Mouse (Mus musculus): ENCODE data around the gene Atp6ap1l. TPM values are rescaled to one million over a fixed set of nuclear protein-coding genes. Genes with fewer than 3 reads are reported as not detected.

Gene Atp6ap1l
- polyA plus RNA-seq, 1 experiment from 2014 or later, result not detected

- Histone ChIP-seq H3K27ac (ENCODE audit: low read length) (no peak overlapping the region), H3K4me3 (ENCODE audit: low read depth, low read length) (no peak overlapping the region), H3K4me2 (replicated peaks; ENCODE audit: low read depth, low read length) (no peak overlapping the region), H3K9me3 (ENCODE audit: control insufficient read depth, low read depth, low read length) (no peaks in the 10 kb centered on the region), H3K4me1 (ENCODE audit: control insufficient read depth, insufficient read depth, low read length) (no peaks in the 10 kb centered on the region), H3K27me3 (ENCODE audit: control insufficient read depth, insufficient read depth, low read length) (no peaks in the 10 kb centered on the region), H3K36me3 (ENCODE audit: control insufficient read depth, insufficient read depth, low read length) (no peaks in the 10 kb centered on the region), H3K9ac (replicated peaks; ENCODE audit: low read depth, low read length) (no peak overlapping the region)
- ATAC-seq (ENCODE audit: insufficient number of reproducible peaks, insufficient read depth, low FRiP score, low read depth), result no peak
- 94% methylated on average over 12 of the region's 12 CpGs for WGBS
Observed at GRCm38 (mm10) chr13:90907376-90907775, 2.2 kb upstream of the Atp6ap1l start.

DNA sequence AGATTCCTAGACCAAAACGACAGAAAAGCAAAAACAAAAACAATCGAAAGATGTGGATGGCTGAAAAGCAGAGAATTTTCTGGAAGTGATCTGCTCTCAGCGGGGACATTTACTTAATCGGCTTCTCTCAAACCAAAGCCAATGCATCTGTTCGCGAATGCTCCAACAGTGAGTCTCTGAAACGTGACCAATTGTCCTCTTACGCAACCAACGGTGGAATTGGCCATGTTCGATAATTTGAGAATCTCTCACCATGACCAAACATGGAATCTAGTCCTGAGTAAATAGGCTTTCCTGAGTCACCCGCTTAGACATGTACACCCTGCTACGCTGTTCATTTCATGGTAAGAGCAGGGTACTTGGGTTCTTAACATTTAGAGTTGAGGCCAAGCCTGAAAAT lies 8.3 kb downstream of the Atp6ap1l start:
- WGBS, result 94% methylated on average over 12 of the region's 12 CpGs
- Histone ChIP-seq H3K9ac (replicated peaks; ENCODE audit: low read depth, low read length) (no peak overlapping the region), H3K9me3 (ENCODE audit: control insufficient read depth, low read depth, low read length) (no peaks in the 10 kb centered on the region), H3K4me1 (ENCODE audit: control insufficient read depth, insufficient read depth, low read length) (no peaks in the 10 kb centered on the region), H3K4me2 (replicated peaks; ENCODE audit: low read depth, low read length) (no peak overlapping the region), H3K27ac (ENCODE audit: low read length) (no peak overlapping the region), H3K4me3 (ENCODE audit: low read depth, low read length) (no peak overlapping the region), H3K27me3 (ENCODE audit: control insufficient read depth, insufficient read depth, low read length) (no peaks in the 10 kb centered on the region), H3K36me3 (ENCODE audit: control insufficient read depth, insufficient read depth, low read length) (no peaks in the 10 kb centered on the region)
- ATAC-seq (ENCODE audit: insufficient number of reproducible peaks, insufficient read depth, low FRiP score, low read depth), result no peak

DNA sequence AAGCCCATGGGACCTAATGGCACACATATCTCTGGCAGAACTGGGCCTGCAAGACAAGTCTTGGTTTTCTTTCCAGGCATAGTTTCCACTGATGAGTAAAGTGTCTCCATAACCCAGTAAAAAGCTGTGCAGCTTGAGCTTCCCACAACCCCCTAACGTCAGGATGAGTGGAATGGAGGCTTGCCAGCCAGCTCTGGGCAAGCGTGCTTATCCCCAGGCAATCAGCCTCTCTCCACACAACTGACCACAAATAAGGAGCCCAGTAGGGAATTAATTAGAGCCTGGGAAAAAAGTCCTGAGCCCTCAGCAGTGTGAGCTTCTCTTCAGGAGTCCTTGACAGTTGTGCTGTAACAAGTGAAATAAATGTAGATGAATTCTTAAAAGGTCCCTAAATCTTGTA lies 9.1 kb downstream of the Atp6ap1l start:
- Histone ChIP-seq H3K9ac (replicated peaks; ENCODE audit: low read depth, low read length) (no peak overlapping the region), H3K9me3 (ENCODE audit: control insufficient read depth, low read depth, low read length) (no peaks in the 10 kb centered on the region), H3K4me3 (ENCODE audit: low read depth, low read length) (no peak overlapping the region), H3K36me3 (ENCODE audit: control insufficient read depth, insufficient read depth, low read length) (no peaks in the 10 kb centered on the region), H3K27ac (ENCODE audit: low read length) (no peak overlapping the region), H3K4me2 (replicated peaks; ENCODE audit: low read depth, low read length) (no peak overlapping the region), H3K27me3 (ENCODE audit: control insufficient read depth, insufficient read depth, low read length) (no peaks in the 10 kb centered on the region), H3K4me1 (ENCODE audit: control insufficient read depth, insufficient read depth, low read length) (no peaks in the 10 kb centered on the region)
- ATAC-seq (ENCODE audit: insufficient number of reproducible peaks, insufficient read depth, low FRiP score, low read depth), result no peak
- 57% methylated on average over 2 of the region's 2 CpGs for WGBS

DNA sequence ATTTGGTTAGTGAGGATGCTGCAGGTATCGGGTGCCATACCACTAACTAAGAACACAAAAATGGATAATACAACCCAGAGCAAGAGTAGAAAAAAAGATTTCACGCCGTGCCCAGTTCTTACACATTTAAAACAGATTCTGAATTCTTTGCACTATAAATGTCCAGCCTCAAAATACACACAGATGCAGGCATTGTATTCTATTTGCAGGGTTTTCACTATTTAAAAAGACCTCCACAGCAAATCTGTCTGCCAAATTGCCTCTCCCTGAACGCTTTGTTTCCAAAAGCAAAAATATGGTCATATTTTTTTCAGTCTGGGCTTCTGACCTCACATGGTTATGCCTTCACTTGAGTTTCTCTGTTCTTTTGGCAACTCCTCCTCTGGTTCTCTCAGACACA lies 10.3 kb downstream of the Atp6ap1l start:
- WGBS, result 91% methylated on average over 4 of the region's 4 CpGs
- H3K4me1 ChIP-seq (ENCODE audit: control insufficient read depth, insufficient read depth, low read length), result no peaks in the 10 kb centered on the region
- no peak overlapping the region for H3K27ac ChIP-seq (ENCODE audit: low read length)
- H3K27me3 ChIP-seq (ENCODE audit: control insufficient read depth, insufficient read depth, low read length), result no peaks in the 10 kb centered on the region
- H3K4me3 ChIP-seq (ENCODE audit: low read depth, low read length), result no peak overlapping the region
- H3K9ac ChIP-seq (replicated peaks; ENCODE audit: low read depth, low read length), result no peak overlapping the region
- H3K9me3 ChIP-seq (ENCODE audit: control insufficient read depth, low read depth, low read length), result no peaks in the 10 kb centered on the region
- ATAC-seq (ENCODE audit: insufficient number of reproducible peaks, insufficient read depth, low FRiP score, low read depth), result no peak
- H3K36me3 ChIP-seq (ENCODE audit: control insufficient read depth, insufficient read depth, low read length), result no peaks in the 10 kb centered on the region
- H3K4me2 ChIP-seq (replicated peaks; ENCODE audit: low read depth, low read length), result no peak overlapping the region

DNA sequence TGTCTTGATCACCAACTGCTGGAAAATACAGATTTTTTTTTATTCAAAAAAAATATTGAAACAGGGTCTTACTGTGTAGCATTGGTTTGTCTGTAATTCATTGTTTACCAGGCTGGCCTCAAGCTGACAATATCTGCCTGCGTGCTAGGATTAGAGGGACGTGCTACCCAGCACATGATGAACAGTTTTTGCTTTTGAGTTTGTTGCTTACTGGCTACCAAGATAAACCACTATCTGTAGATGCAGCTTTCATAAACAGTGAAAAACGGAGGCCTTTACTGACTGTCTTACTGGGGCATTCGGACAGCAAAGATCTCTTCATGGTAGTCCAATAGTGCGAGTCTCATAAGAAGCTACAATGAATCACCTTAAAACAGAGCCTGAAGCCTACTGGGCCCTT lies 15.0 kb downstream of the Atp6ap1l start:
- Histone ChIP-seq H3K4me2 (replicated peaks; ENCODE audit: low read depth, low read length) (no peak overlapping the region), H3K27me3 (ENCODE audit: control insufficient read depth, insufficient read depth, low read length) (no peaks in the 10 kb centered on the region), H3K27ac (ENCODE audit: low read length) (no peak overlapping the region), H3K9me3 (ENCODE audit: control insufficient read depth, low read depth, low read length) (no peaks in the 10 kb centered on the region), H3K4me1 (ENCODE audit: control insufficient read depth, insufficient read depth, low read length) (peaks cover 5% of the 10 kb centered on the region; the same call in 1 of the 2 replicates), H3K4me3 (ENCODE audit: low read depth, low read length) (no peak overlapping the region), H3K9ac (replicated peaks; ENCODE audit: low read depth, low read length) (no peak overlapping the region), H3K36me3 (ENCODE audit: control insufficient read depth, insufficient read depth, low read length) (no peaks in the 10 kb centered on the region)
- no peak for ATAC-seq (ENCODE audit: insufficient number of reproducible peaks, insufficient read depth, low FRiP score, low read depth)
- whole genome bisulfite sequencing, result 81% methylated on average over 5 of the region's 5 CpGs

DNA sequence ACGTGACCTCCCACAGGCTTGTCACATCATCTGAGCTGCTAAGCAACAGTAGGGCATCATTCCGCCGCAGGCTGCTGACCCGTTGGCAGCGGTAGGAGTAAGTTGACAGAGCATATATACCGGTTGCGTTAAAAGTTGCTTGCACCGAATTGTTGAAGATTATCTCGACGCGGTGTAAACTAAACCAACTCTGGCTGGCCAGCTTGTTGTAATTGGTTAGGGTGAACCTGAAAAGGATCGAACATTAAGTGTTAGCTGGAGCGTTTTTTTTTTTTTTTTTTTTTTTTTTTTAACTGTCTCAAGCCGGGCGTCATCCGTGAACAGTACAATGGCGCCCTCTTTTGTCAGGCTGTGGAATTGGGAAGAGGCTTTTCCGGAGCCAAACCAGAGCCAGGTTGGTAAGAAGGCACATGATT lies 18.6 kb downstream of the Atp6ap1l start:
- peak overlapping the region; percentile 33 for H3K4me3 ChIP-seq (ENCODE audit: low read depth, low read length)
- ATAC-seq (ENCODE audit: insufficient number of reproducible peaks, insufficient read depth, low FRiP score, low read depth), result peak; percentile 19; the same call in 1 of the 2 replicates

DNA sequence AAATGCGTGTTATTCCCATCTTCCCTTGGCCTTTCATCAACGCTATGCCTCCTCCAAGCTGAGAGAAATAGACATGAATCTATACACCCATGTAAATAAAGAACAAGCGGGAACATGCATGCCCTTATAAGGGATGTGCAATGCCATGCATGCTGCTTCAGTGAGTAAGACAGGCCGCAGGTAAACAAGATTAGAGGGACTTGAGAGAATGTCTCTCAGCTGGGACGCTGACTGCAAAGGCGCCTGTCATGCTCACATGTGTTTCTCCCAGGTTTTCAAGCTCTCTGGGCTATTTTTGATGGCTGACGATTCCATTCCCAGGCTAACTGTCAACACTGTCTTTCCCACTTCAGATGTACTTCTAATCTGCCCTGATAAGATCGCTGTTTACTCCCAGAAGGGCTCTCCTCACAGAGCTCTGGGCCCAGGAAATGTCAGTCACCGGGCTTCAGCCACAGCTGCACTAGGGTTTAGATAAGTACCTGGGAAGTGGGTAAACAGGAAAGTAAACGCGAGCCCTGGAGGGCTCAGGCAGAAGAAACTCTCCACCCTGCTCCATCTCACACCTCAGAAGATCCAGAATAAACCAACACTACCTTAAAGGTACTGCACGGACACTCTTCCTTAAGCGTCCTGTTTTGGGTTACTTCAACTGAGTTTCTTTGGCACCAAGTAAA lies 19.2 kb downstream of the Atp6ap1l start:
- Histone ChIP-seq H3K36me3 (ENCODE audit: control insufficient read depth, insufficient read depth, low read length) (no peaks in the 10 kb centered on the region), H3K9me3 (ENCODE audit: control insufficient read depth, low read depth, low read length) (no peaks in the 10 kb centered on the region), H3K4me3 (ENCODE audit: low read depth, low read length) (peak overlapping the region; percentile 33), H3K9ac (replicated peaks; ENCODE audit: low read depth, low read length) (no peak overlapping the region), H3K27ac (ENCODE audit: low read length) (no peak overlapping the region), H3K4me1 (ENCODE audit: control insufficient read depth, insufficient read depth, low read length) (peaks cover 5% of the 10 kb centered on the region; the same call in 1 of the 2 replicates), H3K27me3 (ENCODE audit: control insufficient read depth, insufficient read depth, low read length) (no peaks in the 10 kb centered on the region), H3K4me2 (replicated peaks; ENCODE audit: low read depth, low read length) (peak overlapping the region; percentile 61)
- 27% methylated on average over 13 of the region's 13 CpGs for WGBS
- ATAC-seq (ENCODE audit: insufficient number of reproducible peaks, insufficient read depth, low FRiP score, low read depth), result peak; percentile 23; the same call in 1 of the 2 replicates

More for the DNA sequence above, 18.6 kb downstream of the Atp6ap1l start:
- Histone ChIP-seq H3K4me2 (replicated peaks; ENCODE audit: low read depth, low read length) (peak overlapping the region; percentile 61), H3K9ac (replicated peaks; ENCODE audit: low read depth, low read length) (no peak overlapping the region), H3K9me3 (ENCODE audit: control insufficient read depth, low read depth, low read length) (no peaks in the 10 kb centered on the region), H3K36me3 (ENCODE audit: control insufficient read depth, insufficient read depth, low read length) (no peaks in the 10 kb centered on the region), H3K4me1 (ENCODE audit: control insufficient read depth, insufficient read depth, low read length) (peaks cover 5% of the 10 kb centered on the region; the same call in 1 of the 2 replicates), H3K27me3 (ENCODE audit: control insufficient read depth, insufficient read depth, low read length) (no peaks in the 10 kb centered on the region), H3K27ac (ENCODE audit: low read length) (no peak overlapping the region)
- 1% methylated on average over 18 of the region's 18 CpGs for WGBS

- no peak for ATAC-seq (ENCODE audit: insufficient number of reproducible peaks, insufficient read depth, low FRiP score, low read depth)
Observed at GRCm38 (mm10) chr13:90881727-90882429, 23.3 kb downstream of the Atp6ap1l start.

More at GRCm38 (mm10) chr13:90881727-90882429, 23.3 kb downstream of the Atp6ap1l start:
- Histone ChIP-seq H3K27me3 (ENCODE audit: control insufficient read depth, insufficient read depth, low read length) (no peaks in the 10 kb centered on the region), H3K9ac (replicated peaks; ENCODE audit: low read depth, low read length) (no peak overlapping the region), H3K27ac (ENCODE audit: low read length) (no peak overlapping the region), H3K4me2 (replicated peaks; ENCODE audit: low read depth, low read length) (no peak overlapping the region), H3K36me3 (ENCODE audit: control insufficient read depth, insufficient read depth, low read length) (no peaks in the 10 kb centered on the region), H3K4me3 (ENCODE audit: low read depth, low read length) (no peak overlapping the region), H3K9me3 (ENCODE audit: control insufficient read depth, low read depth, low read length) (no peaks in the 10 kb centered on the region), H3K4me1 (ENCODE audit: control insufficient read depth, insufficient read depth, low read length) (peaks cover 5% of the 10 kb centered on the region; the same call in 1 of the 2 replicates)
- WGBS, result 61% methylated on average over 1 of the region's 1 CpGs
